ENCODE assay signal across 19 mouse cellular contexts in the genomic region with DNA sequence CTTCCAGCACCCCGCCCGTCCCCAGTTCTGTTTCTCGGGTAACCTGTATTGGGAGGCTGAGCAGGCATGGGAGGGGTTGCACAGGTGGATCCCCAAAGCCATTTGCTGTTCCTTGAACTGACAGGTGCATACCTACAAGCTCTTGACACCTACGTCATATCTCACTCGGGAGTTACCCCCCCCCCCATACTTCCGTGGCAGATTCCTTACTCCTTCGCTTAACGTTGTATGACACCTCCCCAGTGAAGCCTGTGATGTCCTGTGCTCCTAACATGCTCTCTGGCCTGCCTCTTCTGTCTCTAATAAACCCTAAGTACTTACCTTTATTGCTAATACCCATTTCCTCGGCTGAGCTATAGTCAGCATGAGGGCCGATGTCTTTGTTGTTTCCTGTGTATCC. TPM values are rescaled to one million over a fixed set of nuclear protein-coding genes. Genes with fewer than 3 reads are reported as not detected.
DNase-seq lines count a peak whose midpoint lies in the region; TF ChIP-seq lines count a peak whose summit lies in the region.
"Had no signal": no experiment of that assay in that cellular context is flagged by ENCODE, and none has a peak within 500 bp of the region (broad histone marks: within the 10 kb centered on the region; RNA-seq: fewer than 3 reads in every experiment).

No protein-coding gene starts in this region.

- DNase-seq in heart, adult 11 months: peak; percentile 73
- DNase-seq in heart, adult 9 months (ENCODE audit: low spot score in 2 of 2): no peak
- DNase-seq in heart, embryonic 10.5 days (ENCODE audit: low spot score): peak; percentile 66
- DNase-seq in heart, adult 8-10 months (ENCODE audit: low spot score): no peak
- no peak for DNase-seq in layer of hippocampus, adult 2 months (ENCODE audit: low spot score in 2 of 2)
- DNase-seq in layer of hippocampus, adult 8-10 months (ENCODE audit: low spot score in 2 of 2): no peak
- DNase-seq in left cerebral cortex, adult 2 months (ENCODE audit: extremely low spot score in 1 of 2, low spot score in 2 of 2): peak in 1 of 2 experiments; percentile 6
- DNase-seq in left cerebral cortex, adult 8-10 months (ENCODE audit: low spot score in 2 of 2): no peak
- DNase-seq: adrenal gland, adult 2 months; adrenal gland, adult 8-10 months; adrenal gland, postnatal 10 days; adrenal gland, postnatal 14 days; adrenal gland, postnatal 25 days; adrenal gland, postnatal 36 days; B cell, adult 2 months; cerebellum, adult 11 months; cerebellum, adult 11-12 months had no signal

- no peak overlapping the region for H3K27ac ChIP-seq in heart, embryonic 10.5 days
- peak overlapping the region; percentile 90; the same call in 1 of the 2 replicates for H3K27ac ChIP-seq in layer of hippocampus, adult 2 months
- peak overlapping the region; percentile 74 for H3K27ac ChIP-seq in left cerebral cortex, adult 2 months

- no peak overlapping the region for H3K4me3 ChIP-seq in heart, embryonic 10.5 days
- H3K4me3 ChIP-seq in layer of hippocampus, adult 2 months: no peak overlapping the region
- no peak overlapping the region for H3K4me3 ChIP-seq in left cerebral cortex, adult 2 months

- peaks cover 10% of the 10 kb centered on the region for H3K36me3 ChIP-seq in heart, embryonic 10.5 days

- intact Hi-C loops in left cerebral cortex, adult 2 months (cut with DNase I): no loop called here

- H3K4me1 ChIP-seq in heart, embryonic 10.5 days: peaks cover 44% of the 10 kb centered on the region

- 91% methylated on average over 10 of the region's 10 CpGs for WGBS in heart, embryonic 10.5 days

- H3K27me3 ChIP-seq in heart, embryonic 10.5 days (ENCODE audit: insufficient read depth, poor library complexity, severe bottlenecking): no peaks in the 10 kb centered on the region
- H3K27me3 ChIP-seq: CH12.LX, Patski had no signal

- no peaks in the 10 kb centered on the region for H3K9me3 ChIP-seq in heart, embryonic 10.5 days

- no peak for TF ChIP-seq CTCF in layer of hippocampus, adult 2 months (conservative IDR thresholded peaks at IDR 0.05)
- TF ChIP-seq CTCF in left cerebral cortex, adult 2 months (IDR thresholded peaks at IDR 0.05): no peak

RNA-seq across cellular contexts. Expression of a gene that starts 20.9 kb away (rescaled TPM):
- 11.7 and 12.9 TPM in 2 replicates for polyA plus RNA-seq in heart, embryonic 10.5 days (2016; fragmentation: Nextera tagmentation; extraction: Ambion mirVana)
- 10 to 100 TPM in 3 of 4 experiments, 1 to 10 TPM in 1; 9.2 to 11.0 (median 10.6) TPM for total RNA-seq in heart, adult 8-10 months (2022)
- total RNA-seq in layer of hippocampus, adult 2 months (2021): 10 to 100 TPM; 74.0 to 78.6 TPM
- total RNA-seq in layer of hippocampus, adult 8-10 months (2022): 10 to 100 TPM; 67.6 to 82.7 (median 71.8) TPM
- total RNA-seq in left cerebral cortex, adult 2 months (2021): 10 to 100 TPM; 91.3 to 91.5 TPM
- total RNA-seq in left cerebral cortex, adult 8-10 months (2022): 10 to 100 TPM; 64.5 to 73.4 (median 67.2) TPM

Comparison
In these comparisons a context has a peak if more than half of its experiments do, and no peak if none do; other contexts are left out.
1. DNase-seq: peak in heart, adult 11 months (single experiment) and heart, embryonic 10.5 days (single experiment); none in heart, adult 9 months (0 of 2), heart, adult 8-10 months (single experiment), layer of hippocampus, adult 2 months (0 of 2), layer of hippocampus, adult 8-10 months (0 of 2) and left cerebral cortex, adult 8-10 months (0 of 2).
2. RNA of a gene that starts 20.9 kb away (total RNA-seq): 91.3 to 91.5 TPM in left cerebral cortex, adult 2 months, 74.0 to 78.6 TPM in layer of hippocampus, adult 2 months, 67.6 to 82.7 TPM in layer of hippocampus, adult 8-10 months and 64.5 to 73.4 TPM in left cerebral cortex, adult 8-10 months; 9.2 to 11.0 TPM in heart, adult 8-10 months; every median in the first group is over 4 times any median in the second.